13 mouse cellular contexts compared by ENCODE assay signal in the genomic region with DNA sequence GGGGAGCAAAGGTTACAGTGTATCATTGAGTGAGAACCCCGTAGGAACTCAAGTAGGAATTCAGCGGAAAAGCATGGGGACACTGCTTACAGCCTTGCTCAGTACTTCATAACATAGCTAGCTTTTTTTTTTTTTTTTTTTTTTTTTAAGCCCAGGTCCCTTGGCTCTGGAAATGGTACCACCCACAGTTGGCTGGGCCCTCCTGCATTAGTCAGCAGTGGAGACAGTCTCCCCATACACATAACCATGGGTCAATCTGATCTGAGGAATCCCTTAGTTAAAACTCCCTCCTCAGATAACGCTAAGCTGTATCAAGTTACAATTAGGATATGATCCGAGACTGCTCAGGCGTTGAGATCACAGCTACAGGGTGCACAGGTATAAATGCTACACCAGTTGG.
"Had no signal": no experiment of that assay in that cellular context is flagged by ENCODE, and none has a peak within 500 bp of the region (broad histone marks: within the 10 kb centered on the region; RNA-seq: fewer than 3 reads in every experiment).

No protein-coding gene starts in this region.

- H3K27ac ChIP-seq: left cerebral cortex, adult 2 months; limb, embryonic 15.5 days; liver, embryonic 12.5 days; midbrain, embryonic 10.5 days; midbrain, embryonic 15.5 days; neural tube, embryonic 12.5 days; stomach, embryonic 15.5 days had no signal

- H3K4me3 ChIP-seq: left cerebral cortex, adult 2 months; limb, embryonic 15.5 days; liver, embryonic 12.5 days; midbrain, embryonic 10.5 days; midbrain, embryonic 15.5 days; neural tube, embryonic 12.5 days; stomach, embryonic 15.5 days had no signal

- H3K4me1 ChIP-seq: limb, embryonic 15.5 days; liver, embryonic 12.5 days; midbrain, embryonic 10.5 days; midbrain, embryonic 15.5 days; neural tube, embryonic 12.5 days; stomach, embryonic 15.5 days had no signal

- DNase-seq: kidney, postnatal 25 days; lung, embryonic 14.5 days; lung, postnatal 10 days; lung, postnatal 4 days; right cerebral cortex, postnatal 4 days; thymus, postnatal 36 days had no signal
